Mouse (Mus musculus) stomach, postnatal 0 days (tissue): ENCODE measurements at regions not wholly inside any gene's neighbourhood (a gene's known extent, or its start where the extent isn't known, plus 50 kb on each side); places are given as distances from the start of the nearest gene placed in this dataset.

ENCODE experiments used
- CTCF ChIP-seq: IDR thresholded peaks from 2 replicates; pipeline ENCODE4 v1.5.1; 2016; ENCODE audit warnings: antibody characterized with exemption, low read depth, mild to moderate bottlenecking, moderate library complexity
- EP300 ChIP-seq: optimal IDR thresholded peaks from 2 replicates; pipeline ENCODE3; 2016; ENCODE audit warnings: antibody characterized with exemption

- TF ChIP-seq EP300 (no peak), CTCF (no peak)
Measured at GRCm38 (mm10) chr14:24763845-24764244, 276.9 kb downstream of the Rps24 start.
